Mouse (Mus musculus): Measurements from ENCODE around the gene Spdye4c.

DNA sequence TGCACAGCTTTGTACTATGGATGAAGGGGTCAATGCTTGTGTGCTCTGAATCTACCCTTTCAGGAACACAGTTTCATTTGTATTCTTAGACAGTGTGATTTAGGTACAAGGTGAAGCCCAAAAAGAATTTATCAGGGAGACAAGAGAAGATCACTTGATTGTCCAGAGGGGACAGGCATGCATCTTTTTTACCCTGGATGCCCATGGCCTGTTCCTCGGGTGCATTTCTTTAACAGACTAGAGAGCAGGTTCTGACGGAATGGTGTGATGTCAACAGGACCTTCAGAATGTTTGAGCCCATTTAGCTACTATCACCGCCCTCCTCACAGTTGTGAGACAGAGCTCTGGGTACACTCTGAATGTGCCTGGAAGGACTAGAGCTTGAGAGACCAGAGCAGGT lies at the start of gene Spdye4c:
- no peak for TF ChIP-seq CTCF (IDR thresholded peaks at IDR 0.05; ENCODE audit: low read depth, low read length)
- no peak for TF ChIP-seq POLR2A (IDR thresholded peaks at IDR 0.05; ENCODE audit: borderline replicate concordance, low read depth, low read length)

Measured in bone marrow macrophage, adult 2 months (primary cell).